Mouse (Mus musculus): ENCODE data around the gene Vmn1r176. TPM values are rescaled to one million over a fixed set of nuclear protein-coding genes. Genes with fewer than 3 reads are reported as not detected.

Gene Vmn1r176
- polyA plus RNA-seq (2015; fragmentation: Nextera tagmentation; extraction: Ambion mirVana): not detected in 2 replicates

DNA sequence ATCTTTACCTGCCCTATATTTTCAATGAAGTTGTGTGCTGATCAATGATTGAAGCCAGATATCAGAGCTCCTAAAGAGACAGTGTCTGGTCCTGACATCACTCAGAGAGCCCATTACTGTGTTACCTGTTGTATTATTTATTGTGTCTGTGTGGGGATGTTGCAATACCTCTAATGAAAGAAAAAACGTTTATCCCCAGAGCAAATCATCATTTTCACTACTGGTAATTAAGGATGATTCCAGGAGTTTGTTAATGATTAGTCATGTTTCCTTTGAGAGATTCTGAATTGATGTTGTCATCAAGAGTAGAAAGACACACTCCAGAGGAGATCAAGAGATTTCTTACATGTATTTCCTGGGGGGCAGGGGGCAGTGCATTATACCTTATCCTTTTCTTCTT is at the start of gene Vmn1r176:
TSS of gene Vmn1r176 (minus strand) at position 101 of the 400 bp plus-strand sequence.

DNA sequence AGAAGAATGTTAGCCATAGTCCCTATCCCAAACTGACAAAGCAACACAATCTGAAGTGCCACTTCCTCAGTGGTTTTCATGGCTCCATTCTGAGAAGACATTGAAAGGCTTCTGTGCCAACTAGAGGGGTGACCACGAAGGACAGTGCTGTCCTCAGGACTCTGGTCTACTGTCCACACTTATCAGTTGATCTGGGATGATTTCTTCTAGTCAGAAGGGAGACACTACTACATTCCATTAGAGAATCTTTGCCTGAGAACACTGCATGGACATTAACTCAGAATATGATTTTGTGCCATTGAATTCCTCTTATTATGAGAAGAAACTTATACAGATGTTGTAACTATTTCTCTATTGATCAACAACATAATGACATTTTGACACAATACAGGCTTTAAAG is 29.2 kb upstream of the Vmn1r176 start, which contains the start of gene Vmn1r177:
TSS of gene Vmn1r177 (minus strand) at position 101 of the 400 bp plus-strand sequence.

DNA sequence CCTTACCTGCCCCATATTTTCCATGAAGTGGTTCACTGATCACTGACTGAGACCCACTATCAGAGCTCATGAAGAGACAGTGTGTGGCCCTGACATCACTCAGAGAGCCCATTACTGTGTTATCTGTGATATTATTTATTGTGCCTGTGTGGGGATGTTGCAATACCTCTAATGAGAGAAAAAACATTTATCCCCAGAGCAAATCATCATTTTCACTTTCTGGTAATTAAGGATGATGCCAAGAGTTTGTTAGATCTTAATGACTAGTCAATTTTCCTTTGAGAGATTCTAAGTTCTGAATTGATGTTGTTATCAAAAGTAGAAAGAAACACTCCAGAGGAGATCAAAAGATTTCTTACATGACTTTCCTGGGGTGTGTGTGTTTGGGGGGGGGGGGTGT is 26.6 kb downstream of the Vmn1r176 start, which contains the start of gene Vmn1r175:
TSS of gene Vmn1r175 (minus strand) at position 101 of the 400 bp plus-strand sequence.

Other genes with a start within 250 kb of the Vmn1r176 start
- not detected in 2 replicates for gene Vmn1r170, start 231.2 kb downstream of the Vmn1r176 start, polyA plus RNA-seq (2015; fragmentation: Nextera tagmentation; extraction: Ambion mirVana)
- not detected in 2 replicates for gene Vmn1r171, start 206.7 kb downstream of the Vmn1r176 start, polyA plus RNA-seq (2015; fragmentation: Nextera tagmentation; extraction: Ambion mirVana)
- gene Vmn1r172, start 179.1 kb downstream of the Vmn1r176 start, polyA plus RNA-seq (2015; fragmentation: Nextera tagmentation; extraction: Ambion mirVana): not detected in 2 replicates
- not detected in 2 replicates for gene Vmn1r173, start 136.7 kb downstream of the Vmn1r176 start, polyA plus RNA-seq (2015; fragmentation: Nextera tagmentation; extraction: Ambion mirVana)
- gene Vmn1r174, start 85.1 kb downstream of the Vmn1r176 start, polyA plus RNA-seq (2015; fragmentation: Nextera tagmentation; extraction: Ambion mirVana): not detected in 2 replicates
- gene Vmn1r175, start 26.7 kb downstream of the Vmn1r176 start, polyA plus RNA-seq (2015; fragmentation: Nextera tagmentation; extraction: Ambion mirVana): not detected in 2 replicates
- gene Vmn1r177, start 29.1 kb upstream of the Vmn1r176 start, polyA plus RNA-seq (2015; fragmentation: Nextera tagmentation; extraction: Ambion mirVana): not detected in 2 replicates
- gene Vmn1r178, start 54.6 kb upstream of the Vmn1r176 start, polyA plus RNA-seq (2015; fragmentation: Nextera tagmentation; extraction: Ambion mirVana): not detected in 2 replicates
- not detected in 2 replicates for gene Vmn1r179, start 89.6 kb upstream of the Vmn1r176 start, polyA plus RNA-seq (2015; fragmentation: Nextera tagmentation; extraction: Ambion mirVana)
- gene Vmn1r180, start 113.3 kb upstream of the Vmn1r176 start, polyA plus RNA-seq (2015; fragmentation: Nextera tagmentation; extraction: Ambion mirVana): not detected in 2 replicates
- gene Vmn1r181, start 137.2 kb upstream of the Vmn1r176 start, polyA plus RNA-seq (2015; fragmentation: Nextera tagmentation; extraction: Ambion mirVana): not detected in 2 replicates
- not detected in 2 replicates for gene V1rd19, start 164.3 kb upstream of the Vmn1r176 start, polyA plus RNA-seq (2015; fragmentation: Nextera tagmentation; extraction: Ambion mirVana)
- gene Vmn1r183, start 215.9 kb upstream of the Vmn1r176 start, polyA plus RNA-seq (2015; fragmentation: Nextera tagmentation; extraction: Ambion mirVana): not detected in 2 replicates
- 9.4 and 9.9 TPM in 2 replicates for gene Zfp180, start 244.6 kb upstream of the Vmn1r176 start, polyA plus RNA-seq (2015; fragmentation: Nextera tagmentation; extraction: Ambion mirVana)

Measured in adrenal gland, postnatal 0 days (tissue).